Mouse (Mus musculus) limb, embryonic 14.5 days (tissue): ENCODE results near the gene Pdlim4. TPM values are rescaled to one million over a fixed set of nuclear protein-coding genes. Genes with fewer than 3 reads are reported as not detected.

Experiments
- ATAC-seq: fragments of 200-750 bp; cut with Nextera tagmentation; 2 replicates; pipeline ENCODE4 v1.8.0; 2017; ENCODE audit warnings: low read depth, moderate number of reproducible peaks, moderate TSS enrichment; ENCODE audit not compliant: low FRiP score
- DNase-seq: peaks from one replicate; pipeline ENCODE4 v3.0.0-alpha.2; 2015; ENCODE audit warnings: low spot score
- H3K27ac ChIP-seq: fragments of 300-500 bp; sonication (generic); replicated peaks from 2 replicates; pipeline ENCODE4 v1.5.1; 2014; ENCODE audit warnings: low read depth, mild to moderate bottlenecking, low read length, moderate library complexity, mixed read lengths
- H3K27me3 ChIP-seq: fragments of 300-500 bp; sonication (generic); 2 replicates; pipeline ENCODE4 v1.6.1; 2014; ENCODE audit warnings: low read length, mixed read lengths; ENCODE audit not compliant: control insufficient read depth, insufficient read depth
- H3K36me3 ChIP-seq: fragments of 300-500 bp; sonication (generic); 2 replicates; pipeline ENCODE4 v1.6.1; 2014; ENCODE audit warnings: mild to moderate bottlenecking, low read length, moderate library complexity, mixed read lengths; ENCODE audit not compliant: control insufficient read depth, insufficient read depth
- H3K4me1 ChIP-seq: fragments of 300-500 bp; sonication (generic); 2 replicates; pipeline ENCODE4 v1.6.1; 2014; ENCODE audit warnings: antibody characterized with exemption, low read length, mixed read lengths; ENCODE audit not compliant: control insufficient read depth, insufficient read depth
- H3K4me2 ChIP-seq: fragments of 300-500 bp; sonication (generic); replicated peaks from 2 replicates; pipeline ENCODE4 v1.6.1; 2014; ENCODE audit warnings: low read depth, mild to moderate bottlenecking, low read length, moderate library complexity; ENCODE audit not compliant: severe bottlenecking
- H3K4me3 ChIP-seq: fragments of 300-500 bp; sonication (generic); replicated peaks from 2 replicates; pipeline ENCODE4 v1.5.1; 2014; ENCODE audit warnings: low read length
- H3K9ac ChIP-seq: fragments of 300-500 bp; sonication (generic); 2 replicates; pipeline ENCODE4 v1.6.1; 2014; ENCODE audit warnings: mild to moderate bottlenecking, low read depth, low read length, moderate library complexity; ENCODE audit not compliant: severe bottlenecking
- H3K9me3 ChIP-seq: fragments of 300-500 bp; sonication (generic); 2 replicates; pipeline ENCODE4 v1.6.1; 2016; ENCODE audit warnings: low read length; ENCODE audit not compliant: control insufficient read depth
- POLR2A ChIP-seq: fragments of 200-500 bp; IDR thresholded peaks from 2 replicates; pipeline ENCODE4 v1.8.0; 2012; ENCODE audit warnings: inconsistent platforms, mild to moderate bottlenecking, moderate library complexity, borderline replicate concordance; ENCODE audit not compliant: insufficient read depth, insufficient read length; ENCODE audit errors: extremely low read depth
- WGBS: fragments of 180-500 bp; shearing (Covaris S2); extraction: QIAGEN DNeasy Blood & Tissue Kit; methylation state at CpG from one replicate; pipeline ENCODE4 v1.1.7; 2014; 5-methylcytosine and 5-hydroxymethylcytosine counted together
- polyA plus RNA-seq, 2 experiments: library from polyadenylated mRNA; depleted of rRNA in 1 of 2; stranded (reverse) in 1 of 2; unstranded in 1 of 2; fragments of >200 nt; fragmentation: Nextera tagmentation in 1 of 2; extraction: Ambion mirVana in 1 of 2; gene quantifications; 2 replicates each; pipeline versions ENCODE4 v1.2.1 to v1.2.3; 2012 to 2014

The Pdlim4 gene
- polyA plus RNA-seq, 2 experiments, result 115 to 129 TPM

DNA sequence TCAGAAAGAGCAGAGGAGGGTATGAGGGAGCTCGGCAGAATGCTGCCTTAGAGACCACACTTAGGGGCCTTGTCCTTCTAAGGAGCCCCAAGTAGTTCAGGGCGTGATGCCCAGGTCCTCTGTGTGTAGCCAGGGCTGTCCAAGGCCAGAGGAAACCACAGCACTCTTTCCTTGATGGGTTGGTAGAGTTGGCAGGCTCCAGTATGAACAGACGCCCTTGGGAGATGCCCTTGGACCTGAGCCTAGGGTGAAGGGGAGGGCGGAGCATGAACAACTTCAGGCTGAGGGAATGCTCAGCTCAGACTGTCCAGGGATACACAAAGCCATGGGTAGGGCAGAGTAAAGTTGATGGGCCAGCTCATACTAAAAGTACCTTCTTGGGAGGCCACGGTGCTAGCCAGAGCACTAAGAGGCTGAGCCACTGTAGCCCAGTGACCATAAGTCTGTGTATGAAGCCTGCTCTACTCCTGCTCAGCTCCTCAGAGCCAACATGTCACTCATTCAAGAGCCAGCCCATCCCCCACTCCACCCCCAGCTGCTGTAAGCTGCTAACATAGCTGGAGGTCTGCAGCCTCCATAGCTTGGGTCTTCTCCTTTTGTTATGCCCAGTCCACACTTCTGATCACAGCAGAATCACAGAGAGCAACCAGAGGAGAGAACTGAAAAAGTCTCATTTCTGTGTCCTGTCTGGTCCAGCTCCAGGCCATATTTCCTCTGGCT lies 3.1 kb upstream of the Pdlim4 start:
- H3K36me3 ChIP-seq, result no peaks in the 10 kb centered on the region
- H3K27me3 ChIP-seq, result no peaks in the 10 kb centered on the region
- H3K9ac ChIP-seq, result no peak overlapping the region
- no peak for TF ChIP-seq POLR2A
- H3K4me2 ChIP-seq, result no peak overlapping the region
- no peak overlapping the region for H3K27ac ChIP-seq
- H3K9me3 ChIP-seq, result no peaks in the 10 kb centered on the region
- H3K4me1 ChIP-seq, result peaks cover 20% of the 10 kb centered on the region
- DNase-seq (no peak), ATAC-seq (no peak)
- no peak overlapping the region for H3K4me3 ChIP-seq
- WGBS, result 83% methylated on average over 5 of the region's 5 CpGs

DNA sequence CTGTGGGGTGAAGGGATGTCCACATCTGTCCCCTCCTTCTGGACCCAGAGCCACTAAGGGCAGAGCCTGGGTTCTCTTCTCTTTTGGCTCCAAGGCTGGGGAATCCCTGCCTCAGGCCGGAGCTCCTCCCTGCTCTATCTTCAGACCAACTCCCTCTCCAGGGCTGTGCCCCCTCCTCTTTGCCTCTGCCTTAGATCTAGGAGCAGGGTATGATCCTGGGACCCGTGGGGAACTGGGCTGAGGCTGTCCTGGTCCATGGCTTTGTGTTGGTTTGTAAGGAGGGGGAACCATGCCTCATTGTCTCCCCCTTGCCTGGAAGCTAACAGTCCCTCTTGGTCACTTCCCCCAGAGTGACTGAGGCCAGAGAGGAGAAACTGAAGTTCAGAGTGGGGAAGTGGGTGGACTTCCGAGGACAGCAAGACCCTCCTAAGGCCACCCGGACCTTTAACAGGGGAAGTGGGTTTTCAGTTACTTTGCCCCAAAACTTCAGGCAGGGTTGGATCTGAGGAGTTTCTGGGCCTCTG lies 756 bp downstream of the Pdlim4 start:
- H3K27ac ChIP-seq, result peak overlapping the region; percentile 79
- peaks cover 16% of the 10 kb centered on the region; the same call in 1 of the 2 replicates for H3K36me3 ChIP-seq
- H3K4me1 ChIP-seq, result peaks cover 48% of the 10 kb centered on the region
- 7% methylated on average over 4 of the region's 4 CpGs for WGBS
- H3K9me3 ChIP-seq, result no peaks in the 10 kb centered on the region
- peak overlapping the region; percentile 83 for H3K4me2 ChIP-seq
- peak overlapping the region; percentile 78 for H3K4me3 ChIP-seq
- DNase-seq, result no peak
- H3K9ac ChIP-seq, result peak overlapping the region; percentile 78
- no peak for ATAC-seq
- H3K27me3 ChIP-seq, result no peaks in the 10 kb centered on the region
- no peak for TF ChIP-seq POLR2A

DNA sequence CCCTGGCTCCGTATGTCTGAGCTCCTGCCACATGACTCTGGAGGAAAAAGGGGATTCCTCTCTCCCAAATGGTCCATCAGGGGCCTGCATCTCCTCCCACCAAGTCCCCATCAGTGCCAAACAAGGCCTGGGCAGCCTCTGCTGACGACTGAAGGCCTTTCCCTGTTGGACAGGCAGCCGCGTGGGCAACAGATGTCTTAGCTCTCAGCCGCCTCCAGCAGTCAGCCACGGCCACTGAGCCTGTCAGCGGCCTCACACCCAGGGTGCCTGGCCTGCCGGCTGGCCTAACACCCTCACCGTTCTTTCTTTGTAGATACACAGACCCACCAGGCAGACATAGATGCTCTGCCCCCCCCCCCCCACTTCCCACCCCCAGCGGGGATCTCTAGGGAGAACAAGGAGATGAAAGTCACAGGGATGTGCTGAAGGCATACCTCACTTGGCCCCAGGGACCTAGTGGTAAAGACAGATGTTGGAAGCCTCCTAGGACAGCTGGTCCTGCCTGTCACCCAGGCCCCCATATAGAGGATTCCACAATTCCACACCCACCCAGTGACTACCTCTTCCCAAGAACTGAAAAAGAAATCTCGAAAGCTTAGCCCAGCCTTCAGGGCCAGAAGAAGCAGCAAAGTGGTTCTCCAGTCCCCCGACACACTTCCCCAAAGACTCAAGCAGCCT lies 1.4 kb downstream of the Pdlim4 start:
- ATAC-seq (peak; percentile 35), DNase-seq (peak; percentile 52)
- 6% methylated on average over 12 of the region's 12 CpGs for WGBS
- H3K4me1 ChIP-seq, result peaks cover 54% of the 10 kb centered on the region
- no peak for TF ChIP-seq POLR2A
- peaks cover 16% of the 10 kb centered on the region; the same call in 1 of the 2 replicates for H3K36me3 ChIP-seq
- peak overlapping the region; percentile 79 for H3K27ac ChIP-seq
- peak overlapping the region; percentile 78 for H3K4me3 ChIP-seq
- no peaks in the 10 kb centered on the region for H3K27me3 ChIP-seq
- no peaks in the 10 kb centered on the region for H3K9me3 ChIP-seq
- peak overlapping the region; percentile 78 for H3K9ac ChIP-seq
- peak overlapping the region; percentile 83 for H3K4me2 ChIP-seq

DNA sequence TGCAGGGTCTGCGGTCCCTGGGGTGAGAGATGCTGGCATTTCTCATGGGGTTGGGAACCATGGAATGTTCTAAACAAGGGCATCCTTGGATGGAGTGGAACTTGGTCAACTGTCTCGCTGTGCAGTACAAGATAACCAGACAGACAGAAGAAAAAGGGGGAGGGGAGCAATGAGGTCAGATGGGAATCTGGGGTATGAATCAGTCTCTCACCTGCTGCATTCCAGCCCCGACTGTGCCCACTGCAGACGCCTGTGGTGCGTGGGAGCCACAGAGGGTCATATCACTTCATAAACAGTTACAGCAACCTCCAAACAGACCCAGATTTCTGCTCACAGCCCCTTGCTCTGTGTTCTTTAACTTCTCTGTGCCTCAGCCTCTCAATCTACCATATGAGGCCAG lies 2.4 kb downstream of the Pdlim4 start:
- H3K9ac ChIP-seq, result 0 out of 2 replicates have a peak overlapping the region, but pooled peaks have one; percentile 78
- no peak overlapping the region for H3K4me3 ChIP-seq
- no peaks in the 10 kb centered on the region for H3K9me3 ChIP-seq
- H3K36me3 ChIP-seq, result peaks cover 22% of the 10 kb centered on the region
- DNase-seq (no peak), ATAC-seq (no peak)
- 62% methylated on average over 5 of the region's 5 CpGs for WGBS
- H3K4me2 ChIP-seq, result peak overlapping the region; percentile 83
- peaks cover 63% of the 10 kb centered on the region for H3K4me1 ChIP-seq
- TF ChIP-seq POLR2A, result no peak
- H3K27me3 ChIP-seq, result no peaks in the 10 kb centered on the region
- no peak overlapping the region for H3K27ac ChIP-seq

DNA sequence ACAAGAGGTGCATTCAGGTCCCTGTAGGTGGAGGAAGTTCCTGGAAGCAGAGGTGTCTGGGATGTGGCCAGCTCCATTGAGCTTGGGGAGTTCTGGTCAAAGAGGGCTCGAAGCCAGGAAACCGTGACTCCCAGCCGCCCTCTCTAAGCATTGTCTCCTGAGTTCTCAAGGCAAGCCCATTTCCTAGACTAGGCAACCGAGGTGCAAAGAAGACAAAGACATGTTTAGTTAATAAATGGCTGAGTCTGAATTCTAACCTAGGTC lies 3.0 kb downstream of the Pdlim4 start:
- no peak overlapping the region for H3K4me2 ChIP-seq
- H3K4me3 ChIP-seq, result no peak overlapping the region
- no peak overlapping the region for H3K9ac ChIP-seq
- no peak for TF ChIP-seq POLR2A
- ATAC-seq (no peak), DNase-seq (no peak)
- WGBS, result 83% methylated on average over 4 of the region's 4 CpGs
- H3K9me3 ChIP-seq, result no peaks in the 10 kb centered on the region
- H3K4me1 ChIP-seq, result peaks cover 68% of the 10 kb centered on the region
- no peak overlapping the region for H3K27ac ChIP-seq
- no peaks in the 10 kb centered on the region for H3K27me3 ChIP-seq
- H3K36me3 ChIP-seq, result peaks cover 23% of the 10 kb centered on the region
